Mouse (Mus musculus) left cerebral cortex, postnatal 36 days (tissue): Measurements from ENCODE around the gene Ap1s1. TPM values are rescaled to one million over a fixed set of nuclear protein-coding genes. Genes with fewer than 3 reads are reported as not detected.
A peak's percentile ranks its signal among the peaks of the same experiment; 100 is the strongest.

Experiments
- microRNA-seq: library from miRNA; unstranded; fragments of <30 nt; microRNA quantifications from one replicate; pipeline ENCODE4 v1.2.0, GENCODE M21; 2022
- total RNA-seq, 2 experiments: library from RNA; stranded (reverse); gene quantifications; 2 replicates each; pipeline ENCODE4 v1.2.3; 2021

Gene Ap1s1
- total RNA-seq, 2 experiments from 2014 or later = 315 to 338 TPM

Small RNAs within 50 kb of the gene (microRNA-seq; reads per million reads assigned to microRNA genes)
- gene Mir702 = 479 reads per million, percentile 71 among the genes with 10 or more reads in this experiment

Other genes starting within 250 kb of the Ap1s1 start
- gene Col26a1, start 162.9 kb downstream of the Ap1s1 start, total RNA-seq = 10 to 100 TPM in 1 of 2 experiments, 1 to 10 TPM in 1; 8.3 to 13.7 TPM
- gene Ift22, start 138.0 kb downstream of the Ap1s1 start, total RNA-seq = 100 to 1,000 TPM in 1 of 2 experiments, 10 to 100 TPM in 1; 86.1 to 105 TPM
- 100 to 1,000 TPM; 250 to 282 TPM for gene Fis1, start 92.9 kb downstream of the Ap1s1 start, total RNA-seq
- gene Cldn15, start 79.5 kb downstream of the Ap1s1 start, total RNA-seq = not detected
- gene Plod3, start 59.1 kb downstream of the Ap1s1 start, total RNA-seq = 10 to 100 TPM; 30.4 to 40.3 TPM
- 10 to 100 TPM; 90.3 to 90.8 TPM for gene Znhit1, start 58.1 kb downstream of the Ap1s1 start, total RNA-seq
- gene Vgf, start 19.7 kb downstream of the Ap1s1 start, total RNA-seq = 100 to 1,000 TPM; 358 to 374 TPM
- under 1 TPM; 0.57 to 0.91 TPM for gene Serpine1, start 26.1 kb upstream of the Ap1s1 start, total RNA-seq
- 1 to 10 TPM; 4.3 to 5.2 TPM for gene Trim56, start 70.1 kb upstream of the Ap1s1 start, total RNA-seq
- gene Muc3, start 103.2 kb upstream of the Ap1s1 start, total RNA-seq = not detected
- gene Muc3a, start 166.3 kb upstream of the Ap1s1 start, total RNA-seq = 1 to 10 TPM; 2.3 to 6.9 TPM
- gene Ache, start 241.4 kb upstream of the Ap1s1 start, total RNA-seq = 10 to 100 TPM; 60.1 to 64.5 TPM
- 10 to 100 TPM; 11.4 to 15.0 TPM for gene Ufsp1, start 248.5 kb upstream of the Ap1s1 start, total RNA-seq